Mouse (Mus musculus): ENCODE measurements around the gene Mc1r. TPM values are rescaled to one million over a fixed set of nuclear protein-coding genes. Genes with fewer than 3 reads are reported as not detected.
A peak's percentile ranks its signal among the peaks of the same experiment; 100 is the strongest.
"Not testable (repeated sequence)": the region's sequence is repeated elsewhere in the genome, so short reads cannot be mapped to it uniquely, and the experiment has no call there.

Mc1r gene
- polyA plus RNA-seq, 1 experiment from 2014 or later: not detected

DNA sequence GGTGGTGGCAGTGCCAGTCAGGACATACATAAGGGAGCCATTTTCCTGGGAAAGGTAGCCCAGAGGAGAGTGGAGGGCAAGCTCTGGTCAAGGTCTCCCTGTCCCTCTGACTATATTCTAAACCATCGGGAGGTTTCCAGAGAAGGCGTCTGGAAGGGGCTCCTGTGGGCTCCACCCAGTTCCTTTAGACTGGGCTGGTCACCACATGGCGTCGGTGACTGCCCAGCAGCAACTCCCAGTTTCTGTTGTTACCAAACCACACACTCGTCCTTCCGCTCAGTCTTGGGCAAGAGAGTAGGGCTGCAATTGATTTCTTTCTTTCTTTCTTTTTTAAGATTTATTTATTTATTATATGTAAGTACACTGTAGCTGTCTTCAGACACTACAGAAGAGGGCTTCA, 37.2 kb downstream of the Mc1r start:
- WGBS: 84% methylated on average over 6 of the region's 6 CpGs
- Histone ChIP-seq H3K27ac (replicated peaks) (no peak overlapping the region), H3K9me3 (no peaks in the 10 kb centered on the region), H3K4me1 (peaks cover 12% of the 10 kb centered on the region), H3K4me3 (peak overlapping the region; percentile 78; the same call in 1 of the 2 replicates), H3K36me3 (replicated peaks) (peaks cover 28% of the 10 kb centered on the region), H3K27me3 (replicated peaks; ENCODE audit: low read depth, poor library complexity, severe bottlenecking) (no peaks in the 10 kb centered on the region)
- DNase-seq (ENCODE audit: low spot score): no peak

GRCm38 (mm10) chr8:123445981-123446380, 39.1 kb downstream of the Mc1r start:
- H3K27ac ChIP-seq (replicated peaks): no peak overlapping the region
- no peak overlapping the region for H3K4me3 ChIP-seq
- WGBS: 87% methylated on average over 10 of the region's 10 CpGs
- H3K9me3 ChIP-seq: no peaks in the 10 kb centered on the region
- no peaks in the 10 kb centered on the region for H3K27me3 ChIP-seq (replicated peaks; ENCODE audit: low read depth, poor library complexity, severe bottlenecking)
- H3K4me1 ChIP-seq: peaks cover 12% of the 10 kb centered on the region
- no peak for DNase-seq (ENCODE audit: low spot score)
- peaks cover 46% of the 10 kb centered on the region for H3K36me3 ChIP-seq (replicated peaks)

GRCm38 (mm10) chr8:123446799-123447198, 39.9 kb downstream of the Mc1r start:
- H3K4me3 ChIP-seq: no peak overlapping the region
- H3K36me3 ChIP-seq (replicated peaks): peaks cover 53% of the 10 kb centered on the region
- H3K4me1 ChIP-seq: peaks cover 12% of the 10 kb centered on the region
- WGBS: 84% methylated on average over 6 of the region's 6 CpGs
- no peaks in the 10 kb centered on the region for H3K27me3 ChIP-seq (replicated peaks; ENCODE audit: low read depth, poor library complexity, severe bottlenecking)
- no peak overlapping the region for H3K27ac ChIP-seq (replicated peaks)
- no peak for DNase-seq (ENCODE audit: low spot score)
- H3K9me3 ChIP-seq: no peaks in the 10 kb centered on the region

DNA sequence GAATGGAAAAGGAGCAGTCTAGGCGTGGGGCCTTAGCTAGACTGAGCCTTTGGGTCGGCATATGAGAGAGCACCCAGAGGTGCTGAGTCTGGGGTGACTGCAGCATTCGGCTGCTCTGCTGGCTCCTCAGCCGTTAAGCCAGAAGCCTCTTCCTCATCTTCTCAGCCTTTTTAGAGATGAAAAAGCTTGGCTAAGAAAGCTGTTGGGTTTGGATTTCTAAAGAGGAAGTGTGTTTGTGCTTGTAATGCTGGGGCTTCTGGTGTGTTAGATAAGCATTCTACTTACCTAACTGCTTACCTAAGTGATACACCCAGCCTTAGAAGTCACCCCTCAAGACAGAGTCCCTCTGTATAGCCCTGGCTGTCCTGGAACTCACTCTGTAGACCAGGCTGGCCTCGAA, 43.9 kb downstream of the Mc1r start:
- 89% methylated on average over 5 of the region's 5 CpGs for WGBS
- H3K4me1 ChIP-seq: no peaks in the 10 kb centered on the region
- H3K27me3 ChIP-seq (replicated peaks; ENCODE audit: low read depth, poor library complexity, severe bottlenecking): no peaks in the 10 kb centered on the region
- no peak overlapping the region for H3K4me3 ChIP-seq
- DNase-seq (ENCODE audit: low spot score): no peak
- H3K36me3 ChIP-seq (replicated peaks): peaks cover 90% of the 10 kb centered on the region
- H3K9me3 ChIP-seq: no peaks in the 10 kb centered on the region
- H3K27ac ChIP-seq (replicated peaks): no peak overlapping the region

GRCm38 (mm10) chr8:123451747-123452146, 44.8 kb downstream of the Mc1r start:
- peaks cover 90% of the 10 kb centered on the region for H3K36me3 ChIP-seq (replicated peaks)
- not testable (repeated sequence) for H3K27ac ChIP-seq (replicated peaks); H3K9me3 ChIP-seq; H3K4me3 ChIP-seq; DNase-seq (ENCODE audit: low spot score); H3K4me1 ChIP-seq; H3K27me3 ChIP-seq (replicated peaks; ENCODE audit: low read depth, poor library complexity, severe bottlenecking)
- WGBS: 96% methylated on average over 12 of the region's 12 CpGs

- DNase-seq (ENCODE audit: low spot score): no peak
- Histone ChIP-seq H3K4me1 (peaks cover 6% of the 10 kb centered on the region), H3K4me3 (no peak overlapping the region), H3K27me3 (replicated peaks; ENCODE audit: low read depth, poor library complexity, severe bottlenecking) (no peaks in the 10 kb centered on the region), H3K27ac (replicated peaks) (no peak overlapping the region), H3K9me3 (no peaks in the 10 kb centered on the region), H3K36me3 (replicated peaks) (peaks cover 92% of the 10 kb centered on the region)
- WGBS: 89% methylated on average over 4 of the region's 4 CpGs
These were observed 45.2 kb downstream of the Mc1r start for GRCm38 (mm10) chr8:123452149-123452548.

- 84% methylated on average over 7 of the region's 7 CpGs for WGBS
- peaks cover 95% of the 10 kb centered on the region for H3K36me3 ChIP-seq (replicated peaks)
These were observed 46.4 kb downstream of the Mc1r start for GRCm38 (mm10) chr8:123453291-123453690.

DNA sequence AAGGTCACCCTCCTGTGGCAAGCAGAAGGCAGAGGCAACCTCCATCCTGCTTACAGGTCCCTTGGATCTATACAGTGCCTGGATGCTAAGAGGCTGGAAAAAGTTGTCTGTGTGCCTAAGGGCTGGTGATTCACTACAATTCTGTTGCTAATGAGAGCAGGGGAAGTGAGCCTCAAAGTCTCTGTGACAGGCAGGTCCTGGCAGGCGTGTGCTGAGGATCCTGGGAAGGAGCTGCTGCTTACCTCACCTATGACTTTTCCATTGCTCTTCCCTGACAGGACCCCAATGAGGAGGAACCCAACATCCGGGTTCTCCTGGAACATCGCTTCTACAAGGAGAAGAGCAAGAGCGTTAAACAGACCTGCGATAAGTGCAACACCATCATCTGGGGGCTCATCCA, 47.0 kb downstream of the Mc1r start:
- no peak for DNase-seq (ENCODE audit: low spot score)
- Histone ChIP-seq H3K27ac (replicated peaks) (no peak overlapping the region), H3K36me3 (replicated peaks) (peaks cover 97% of the 10 kb centered on the region), H3K4me1 (peaks cover 6% of the 10 kb centered on the region), H3K9me3 (no peaks in the 10 kb centered on the region), H3K4me3 (no peak overlapping the region), H3K27me3 (replicated peaks; ENCODE audit: low read depth, poor library complexity, severe bottlenecking) (no peaks in the 10 kb centered on the region)
- 79% methylated on average over 5 of the region's 5 CpGs for WGBS

More at GRCm38 (mm10) chr8:123453291-123453690, 46.4 kb downstream of the Mc1r start:
- DNase-seq (ENCODE audit: low spot score): no peak
- H3K27me3 ChIP-seq (replicated peaks; ENCODE audit: low read depth, poor library complexity, severe bottlenecking): no peaks in the 10 kb centered on the region
- H3K4me3 ChIP-seq: no peak overlapping the region
- H3K27ac ChIP-seq (replicated peaks): no peak overlapping the region
- no peaks in the 10 kb centered on the region for H3K9me3 ChIP-seq
- H3K4me1 ChIP-seq: peaks cover 6% of the 10 kb centered on the region

GRCm38 (mm10) chr8:123454559-123454958, 47.7 kb downstream of the Mc1r start:
- Histone ChIP-seq H3K4me1 (peaks cover 6% of the 10 kb centered on the region), H3K9me3 (no peaks in the 10 kb centered on the region), H3K4me3 (no peak overlapping the region), H3K36me3 (replicated peaks) (peaks cover 97% of the 10 kb centered on the region), H3K27me3 (replicated peaks; ENCODE audit: low read depth, poor library complexity, severe bottlenecking) (no peaks in the 10 kb centered on the region), H3K27ac (replicated peaks) (no peak overlapping the region)
- DNase-seq (ENCODE audit: low spot score): no peak
- 94% methylated on average over 6 of the region's 6 CpGs for WGBS

Other genes starting within 250 kb of the Mc1r start
- 8.2 and 8.5 TPM in 2 replicates for gene Sult5a1, start 248.8 kb upstream of the Mc1r start, polyA plus RNA-seq (2016; fragmentation: Nextera tagmentation; extraction: Ambion mirVana)
- gene Dpep1, start 220.9 kb upstream of the Mc1r start, polyA plus RNA-seq (2016; fragmentation: Nextera tagmentation; extraction: Ambion mirVana): 10.5 and 13.0 TPM in 2 replicates
- gene Chmp1a, start 194.3 kb upstream of the Mc1r start, polyA plus RNA-seq (2016; fragmentation: Nextera tagmentation; extraction: Ambion mirVana): 131 and 136 TPM in 2 replicates
- gene Spata33, start 194.3 kb upstream of the Mc1r start, polyA plus RNA-seq (2016; fragmentation: Nextera tagmentation; extraction: Ambion mirVana): 5.4 and 5.9 TPM in 2 replicates
- 35.1 and 36.4 TPM in 2 replicates for gene Cdk10, start 182.3 kb upstream of the Mc1r start, polyA plus RNA-seq (2016; fragmentation: Nextera tagmentation; extraction: Ambion mirVana)
- 1.6 and 3.0 TPM in 2 replicates for gene Spata2l, start 170.9 kb upstream of the Mc1r start, polyA plus RNA-seq (2016; fragmentation: Nextera tagmentation; extraction: Ambion mirVana)
- 29.4 and 31.1 TPM in 2 replicates for gene Zfp276, start 152.9 kb upstream of the Mc1r start, polyA plus RNA-seq (2016; fragmentation: Nextera tagmentation; extraction: Ambion mirVana)
- gene Vps9d1, start 152.8 kb upstream of the Mc1r start, polyA plus RNA-seq (2016; fragmentation: Nextera tagmentation; extraction: Ambion mirVana): 22.2 and 25.1 TPM in 2 replicates
- 49.4 and 52.3 TPM in 2 replicates for gene Fanca, start 88.5 kb upstream of the Mc1r start, polyA plus RNA-seq (2016; fragmentation: Nextera tagmentation; extraction: Ambion mirVana)
- 4.3 and 5.8 TPM in 2 replicates for gene Spire2, start 74.4 kb upstream of the Mc1r start, polyA plus RNA-seq (2016; fragmentation: Nextera tagmentation; extraction: Ambion mirVana)
- gene Tcf25, start 33.4 kb upstream of the Mc1r start, polyA plus RNA-seq (2016; fragmentation: Nextera tagmentation; extraction: Ambion mirVana): 141 and 144 TPM in 2 replicates
- gene Tubb3, start 4.3 kb downstream of the Mc1r start, polyA plus RNA-seq (2016; fragmentation: Nextera tagmentation; extraction: Ambion mirVana): 223 and 230 TPM in 2 replicates
- 43.5 and 44.5 TPM in 2 replicates for gene Def8, start 16.4 kb downstream of the Mc1r start, polyA plus RNA-seq (2016; fragmentation: Nextera tagmentation; extraction: Ambion mirVana)
- 68.1 and 69.2 TPM in 2 replicates for gene Afg3l1, start 70.8 kb downstream of the Mc1r start, polyA plus RNA-seq (2016; fragmentation: Nextera tagmentation; extraction: Ambion mirVana)
- 11.3 and 12.1 TPM in 2 replicates for gene Dbndd1, start 108.4 kb downstream of the Mc1r start, polyA plus RNA-seq (2016; fragmentation: Nextera tagmentation; extraction: Ambion mirVana)
- 42.3 and 43.7 TPM in 2 replicates for gene Gas8, start 111.7 kb downstream of the Mc1r start, polyA plus RNA-seq (2016; fragmentation: Nextera tagmentation; extraction: Ambion mirVana)
- gene Rhou, start 246.8 kb downstream of the Mc1r start, polyA plus RNA-seq (2016; fragmentation: Nextera tagmentation; extraction: Ambion mirVana): 6.2 and 6.3 TPM in 2 replicates

All from embryonic facial prominence, embryonic 10.5 days (tissue).